Mouse (Mus musculus) stomach, postnatal 0 days (tissue): Measurements from ENCODE around the gene Enpp4.

Experiments
- CTCF ChIP-seq: IDR thresholded peaks from 2 replicates; pipeline ENCODE4 v1.5.1; 2016; ENCODE audit warnings: antibody characterized with exemption, low read depth, mild to moderate bottlenecking, moderate library complexity
- EP300 ChIP-seq: optimal IDR thresholded peaks from 2 replicates; pipeline ENCODE3; 2016; ENCODE audit warnings: antibody characterized with exemption

- no peak for TF ChIP-seq CTCF
- no peak for TF ChIP-seq EP300
Measured at GRCm38 (mm10) chr17:44129092-44129750, 23.6 kb upstream of the Enpp4 start.
